ENCODE assay signal across 9 mouse cellular contexts in genomic region chr2:118846246-118846645, GRCm38 (mm10). TPM values are rescaled to one million over a fixed set of nuclear protein-coding genes. Genes with fewer than 3 reads are reported as not detected.
A peak's percentile ranks its signal among the peaks of the same experiment; 100 is the strongest.
DNase-seq lines count a peak whose midpoint lies in the region; ATAC-seq lines count a peak whose summit lies in the region.
"Had no signal": no experiment of that assay in that cellular context is flagged by ENCODE, and none has a peak within 500 bp of the region (broad histone marks: within the 10 kb centered on the region; RNA-seq: fewer than 3 reads in every experiment).

No protein-coding gene starts in this region.

- no peaks in the 10 kb centered on the region for H3K36me3 ChIP-seq in kidney, embryonic 14.5 days (ENCODE audit: control insufficient read depth, insufficient read depth, low read length)
- H3K36me3 ChIP-seq: midbrain, embryonic 12.5 days had no signal

- no peaks in the 10 kb centered on the region for H3K27me3 ChIP-seq in kidney, embryonic 14.5 days (ENCODE audit: control insufficient read depth, insufficient read depth, low read length)
- H3K27me3 ChIP-seq: midbrain, embryonic 12.5 days; Patski had no signal

- H3K4me2 ChIP-seq in kidney, embryonic 14.5 days (replicated peaks; ENCODE audit: low read depth, low read length) = no peak overlapping the region
- H3K4me2 ChIP-seq: midbrain, embryonic 12.5 days had no signal

- H3K9ac ChIP-seq in kidney, embryonic 14.5 days (ENCODE audit: low read depth, low read length) = no peak overlapping the region
- H3K9ac ChIP-seq: midbrain, embryonic 12.5 days had no signal

- peak; percentile 29 to 39 for DNase-seq in layer of hippocampus, postnatal 10 days (ENCODE audit: low spot score in 2 of 2)
- DNase-seq in layer of hippocampus, adult 9-11 months = no peak
- DNase-seq in NIH3T3 (ENCODE audit: low read depth) = peak; percentile 30
- DNase-seq in mesoderm, embryonic 11.5 days (ENCODE audit: low read depth, low spot score) = peak; percentile 8
- DNase-seq in adrenal gland, adult 2 months = no peak
- no peak for DNase-seq in urinary bladder, adult 2 months (ENCODE audit: low spot score)

- H3K27ac ChIP-seq in kidney, embryonic 14.5 days (ENCODE audit: low read depth, low read length) = no peak overlapping the region
- H3K27ac ChIP-seq: midbrain, embryonic 12.5 days had no signal

- H3K4me3 ChIP-seq in kidney, embryonic 14.5 days (ENCODE audit: low read length) = no peak overlapping the region
- H3K4me3 ChIP-seq: midbrain, embryonic 12.5 days had no signal

- ATAC-seq in kidney, embryonic 14.5 days (ENCODE audit: low FRiP score, low TSS enrichment) = peak; percentile 64; the same call in 1 of the 2 replicates
- ATAC-seq: Patski had no signal

- no peaks in the 10 kb centered on the region; the same call in 1 of the 2 replicates for H3K9me3 ChIP-seq in kidney, embryonic 14.5 days (ENCODE audit: control insufficient read depth, low read length)
- H3K9me3 ChIP-seq: midbrain, embryonic 12.5 days had no signal

- WGBS in kidney, embryonic 14.5 days = 41% methylated on average over 7 of the region's 7 CpGs

- 0 out of 2 replicates have a peak, but pooled peaks cover 2% of the 10 kb centered on the region for H3K4me1 ChIP-seq in kidney, embryonic 14.5 days (ENCODE audit: control insufficient read depth, insufficient read depth, low read length)
- H3K4me1 ChIP-seq: midbrain, embryonic 12.5 days had no signal

RNA-seq across cellular contexts. Expression of gene Ivd, which starts 15.5 kb away (rescaled TPM):
- total RNA-seq in layer of hippocampus, postnatal 10 days (2021) = 100 to 1,000 TPM in 1 of 2 experiments, 10 to 100 TPM in 1; 76.5 to 102 TPM
- 55.8 and 63.1 TPM in 2 replicates for polyA plus RNA-seq in kidney, embryonic 14.5 days (2014; fragmentation: Nextera tagmentation; extraction: Ambion mirVana)
- 100 to 1,000 TPM; 245 to 355 TPM for total RNA-seq in adrenal gland, adult 2 months (2021)
- 205 and 242 TPM in 2 replicates for polyA plus RNA-seq in adrenal gland, adult 2 months (2012; rRNA removed)
- polyA plus RNA-seq in urinary bladder, adult 2 months (2012; rRNA removed) = 87.1 and 91.2 TPM in 2 replicates

RNA-seq across cellular contexts. Expression of gene Knstrn, which starts 32.4 kb away (rescaled TPM):
- total RNA-seq in layer of hippocampus, postnatal 10 days (2021) = 1 to 10 TPM; 5.4 to 5.6 TPM
- polyA plus RNA-seq in kidney, embryonic 14.5 days (2014; fragmentation: Nextera tagmentation; extraction: Ambion mirVana) = 134 and 141 TPM in 2 replicates
- 1 to 10 TPM; 1.8 to 2.1 TPM for total RNA-seq in adrenal gland, adult 2 months (2021)
- 0.26 and 0.65 TPM in 2 replicates for polyA plus RNA-seq in adrenal gland, adult 2 months (2012; rRNA removed)
- polyA plus RNA-seq in urinary bladder, adult 2 months (2012; rRNA removed) = 5.0 and 5.5 TPM in 2 replicates

RNA-seq across cellular contexts. Expression of gene Bahd1, which starts 53.9 kb away (rescaled TPM):
- 10 to 100 TPM; 36.6 to 43.1 TPM for total RNA-seq in layer of hippocampus, postnatal 10 days (2021)
- polyA plus RNA-seq in kidney, embryonic 14.5 days (2014; fragmentation: Nextera tagmentation; extraction: Ambion mirVana) = 1.2 and 2.3 TPM in 2 replicates
- 10 to 100 TPM; 36.5 to 46.0 TPM for total RNA-seq in adrenal gland, adult 2 months (2021)
- 59.5 and 60.3 TPM in 2 replicates for polyA plus RNA-seq in adrenal gland, adult 2 months (2012; rRNA removed)
- polyA plus RNA-seq in urinary bladder, adult 2 months (2012; rRNA removed) = 10.2 and 12.4 TPM in 2 replicates

Comparison
In these comparisons a context has a peak if more than half of its experiments do, and no peak if none do; other contexts are left out.
1. DNase-seq: peak in layer of hippocampus, postnatal 10 days (2 of 2), NIH3T3 (single experiment) and mesoderm, embryonic 11.5 days (single experiment); none in layer of hippocampus, adult 9-11 months (single experiment), adrenal gland, adult 2 months (single experiment) and urinary bladder, adult 2 months (single experiment).
2. RNA of gene Knstrn, which starts 32.4 kb away (polyA plus RNA-seq): 134 to 141 TPM in kidney, embryonic 14.5 days; 5.0 to 5.5 TPM in urinary bladder, adult 2 months and 0.26 to 0.65 TPM in adrenal gland, adult 2 months; every median in the first group is over 10 times any median in the second.